Mouse (Mus musculus): Measurements from ENCODE around the gene Ccdc84.
"Not testable (repeated sequence)": the region's sequence is repeated elsewhere in the genome, so short reads cannot be mapped to it uniquely, and the experiment has no call there.

Ccdc84 gene

DNA sequence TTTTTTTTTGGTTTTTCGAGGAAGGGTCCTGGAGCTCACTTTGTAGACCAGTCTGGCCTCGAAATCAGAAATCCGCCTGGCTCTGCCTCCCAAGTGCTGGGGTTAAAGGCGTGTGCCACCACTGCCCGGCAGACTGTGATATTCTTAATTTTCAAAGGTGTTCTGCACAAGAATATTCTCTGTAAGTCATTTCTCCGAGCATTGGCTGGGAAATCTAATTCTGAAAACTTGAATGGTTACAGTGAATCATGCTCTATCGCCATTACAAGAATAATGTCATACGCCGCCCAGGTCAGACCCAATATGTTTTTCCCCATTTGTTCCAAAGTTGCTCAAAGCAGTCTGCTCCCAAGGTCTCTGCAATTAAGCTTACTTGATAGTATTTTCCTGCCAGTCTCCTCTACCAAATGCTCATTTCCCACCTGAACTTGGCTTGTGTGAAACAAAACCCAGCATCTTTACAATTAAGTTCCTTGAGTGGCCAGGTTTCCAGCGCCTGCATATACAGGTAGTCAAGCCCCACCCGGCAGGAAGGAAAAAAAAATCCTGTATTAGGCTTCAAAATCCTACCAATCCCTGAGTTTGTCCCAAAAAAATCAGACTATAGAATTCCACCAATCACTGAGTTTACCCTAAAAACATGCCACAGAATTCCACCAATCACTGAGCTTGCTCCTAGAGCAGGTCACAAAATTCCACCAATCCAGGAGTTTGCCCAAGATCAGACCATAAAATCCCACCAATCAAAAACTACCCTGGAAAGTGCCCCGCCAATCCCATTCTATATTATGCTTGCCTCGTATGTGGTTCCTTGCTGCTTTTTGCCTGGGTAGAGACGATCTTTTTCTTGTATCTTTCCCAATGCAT, at the start of gene Ccdc84:
TSS of gene Ccdc84 (minus strand) at position 51 of the 867 bp plus-strand sequence.
- no peak for DNase-seq (ENCODE audit: low read depth in 2 of 2, low spot score in 2 of 2)

DNA sequence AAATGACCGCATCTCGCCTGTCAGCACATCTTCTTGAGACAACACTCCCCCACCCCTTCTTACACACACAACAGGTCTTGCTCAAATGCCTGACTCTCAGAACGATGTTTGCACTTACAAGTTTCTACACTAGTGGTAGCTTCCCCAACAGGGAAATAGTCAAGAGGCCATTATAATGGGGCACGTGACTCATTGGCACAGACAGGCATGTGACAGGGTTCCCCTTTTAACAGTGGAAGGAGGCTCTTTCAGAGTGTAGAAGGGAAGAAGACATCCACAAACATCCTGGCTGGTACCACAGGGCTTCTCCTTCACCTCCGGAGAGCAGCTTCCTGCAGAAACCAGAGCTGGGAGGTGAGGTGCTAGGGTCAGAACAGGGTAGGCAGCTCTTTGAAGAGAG, 43.6 kb upstream of the Ccdc84 start:
- DNase-seq (ENCODE audit: low read depth in 2 of 2, low spot score in 2 of 2): no peak

DNA sequence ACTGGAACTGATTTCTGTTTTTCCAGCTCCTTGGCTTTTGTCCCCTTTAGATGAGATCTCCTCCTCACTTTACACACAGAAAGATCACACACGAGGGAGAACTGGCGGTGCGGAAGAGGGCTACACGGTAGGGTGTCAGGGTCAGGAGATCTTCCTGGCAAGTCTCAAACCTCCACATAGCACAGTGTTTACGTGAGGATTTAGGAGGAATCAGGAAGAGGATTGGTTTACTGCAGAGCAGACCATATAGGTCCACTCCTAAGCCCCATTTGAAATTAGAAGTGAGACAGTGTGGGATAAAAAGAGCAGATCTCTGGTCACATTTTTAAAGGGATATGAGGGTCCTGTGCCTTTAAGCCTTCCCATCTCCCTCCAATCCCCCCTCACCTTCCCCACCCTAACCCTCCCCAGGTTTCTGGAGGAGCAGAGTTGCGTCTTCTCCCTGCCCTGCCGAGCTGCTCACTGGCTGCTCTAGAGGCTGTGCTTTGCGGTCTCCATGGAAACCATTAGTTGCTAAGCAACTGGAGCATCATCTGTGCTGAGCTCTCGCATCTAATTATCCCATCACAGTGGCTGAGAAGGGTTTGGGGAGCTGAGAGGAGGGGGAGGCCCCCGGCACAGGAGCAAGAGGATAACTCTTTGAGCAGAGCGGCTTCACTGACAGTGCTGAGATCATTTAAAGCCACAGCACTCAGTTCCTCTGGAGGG, 38.8 kb upstream of the Ccdc84 start:
- DNase-seq (ENCODE audit: low read depth in 2 of 2, low spot score in 2 of 2): no peak

DNA sequence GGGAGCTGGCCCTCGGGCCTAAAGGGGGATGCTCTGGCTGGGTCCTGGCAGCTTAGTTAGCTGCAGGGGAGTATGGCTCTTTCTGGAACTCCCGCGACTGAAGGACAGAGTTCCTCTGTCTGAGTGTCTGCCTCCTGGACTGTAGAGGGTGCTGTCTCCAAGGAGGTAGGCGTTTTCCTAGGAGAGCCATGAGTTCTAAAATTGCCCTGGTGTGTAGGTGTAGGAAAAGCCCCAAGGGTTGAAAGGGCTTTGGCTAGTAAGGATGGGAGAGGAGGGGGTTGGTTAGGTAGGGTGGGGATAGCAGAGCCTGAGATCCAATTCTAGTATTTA, 36.5 kb upstream of the Ccdc84 start, which contains the start of gene Upk2:
TSS of gene Upk2 (minus strand) at position 86 of the 330 bp plus-strand sequence.
- no peak for DNase-seq (ENCODE audit: low read depth in 2 of 2, low spot score in 2 of 2)

DNA sequence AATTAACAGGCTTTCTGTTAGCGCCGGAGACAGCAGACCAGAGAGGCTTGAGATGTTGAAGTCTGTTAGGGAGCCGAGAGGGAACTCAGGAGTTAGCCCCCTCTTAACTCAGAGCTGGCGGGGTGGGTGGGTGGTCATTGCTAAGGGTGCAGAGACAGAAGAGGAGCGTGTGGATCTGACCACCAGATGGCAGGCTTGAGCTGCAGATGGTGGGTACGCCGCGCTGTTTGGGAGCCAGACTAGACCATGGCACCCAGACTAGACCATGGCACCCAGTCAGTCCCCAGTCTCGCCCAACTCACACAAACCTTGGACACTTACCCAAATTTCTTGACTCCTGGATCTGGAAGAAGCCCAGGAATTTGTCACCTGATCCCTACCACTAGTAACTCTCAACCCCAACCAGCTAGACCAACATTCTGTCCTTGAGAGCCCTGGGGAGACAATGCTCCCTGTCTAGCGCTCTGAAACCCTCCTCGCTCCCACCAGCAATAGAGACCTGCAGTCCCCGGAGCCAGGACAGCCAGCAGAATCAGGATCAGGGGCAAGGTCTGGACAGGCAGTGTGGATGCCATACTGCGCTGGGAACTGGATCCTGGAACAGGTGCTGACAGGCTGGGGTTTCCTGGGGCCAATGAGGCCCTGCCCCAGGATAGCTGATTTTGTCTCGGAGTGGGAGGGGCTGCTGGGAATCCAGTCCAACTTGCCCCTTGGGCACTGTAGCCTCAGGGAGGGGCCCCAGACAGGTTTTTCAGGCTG, 35.9 kb upstream of the Ccdc84 start:
- peak; percentile 84 to 88 for DNase-seq (ENCODE audit: low read depth in 2 of 2, low spot score in 2 of 2)

DNA sequence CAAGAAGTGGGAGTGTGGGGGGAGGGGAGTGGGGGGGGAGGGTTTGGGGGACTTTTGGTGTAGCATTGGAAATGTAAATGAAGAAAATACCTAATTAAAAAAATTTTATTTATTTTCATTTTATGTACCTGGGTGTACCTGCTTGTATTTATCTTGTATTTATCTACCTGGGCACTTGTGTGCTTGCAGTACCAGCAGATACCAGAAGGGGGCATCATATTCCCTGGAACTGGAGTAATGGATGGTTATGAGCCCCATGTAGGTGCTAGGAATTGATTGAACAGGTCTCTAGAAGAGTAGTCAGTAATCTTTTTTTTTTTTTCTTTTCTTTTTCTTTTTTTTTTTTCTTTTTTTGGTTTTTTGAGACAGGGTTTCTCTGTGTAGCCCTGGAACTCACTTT, 32.0 kb upstream of the Ccdc84 start:
- peak; percentile 30 to 40 for DNase-seq (ENCODE audit: low read depth in 2 of 2, low spot score in 2 of 2)

DNA sequence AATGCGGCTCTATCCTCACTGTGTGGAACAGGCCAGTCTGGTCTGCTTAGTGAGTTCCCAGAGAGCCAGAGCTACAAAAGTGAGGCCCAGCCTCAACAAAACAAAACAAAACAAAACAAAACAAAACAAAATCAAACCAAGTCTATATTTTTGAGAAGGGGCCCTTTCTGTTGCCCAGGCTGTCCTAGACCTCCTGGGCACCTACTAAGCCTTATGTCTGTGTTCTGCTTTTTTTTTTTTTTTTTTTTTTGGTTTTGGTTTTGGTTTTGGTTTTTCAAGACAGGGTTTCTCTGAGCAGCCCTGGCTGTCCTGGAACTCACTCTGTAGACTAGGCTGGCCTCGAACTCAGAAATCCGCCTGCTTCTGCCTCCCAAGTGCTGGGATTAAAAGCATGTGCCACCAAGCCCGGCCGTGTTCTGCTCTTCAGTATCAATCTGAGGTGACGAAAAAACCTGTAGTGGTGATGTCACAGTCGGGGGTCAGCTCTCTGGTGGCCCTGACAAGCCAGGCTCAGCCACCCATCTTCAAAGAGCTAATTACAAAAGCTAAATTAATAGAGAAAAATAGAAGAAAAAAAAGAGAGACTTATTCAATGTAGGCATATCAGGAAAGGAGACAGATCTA, 26.1 kb upstream of the Ccdc84 start:
- DNase-seq (ENCODE audit: low read depth in 2 of 2, low spot score in 2 of 2): not testable (repeated sequence)

DNA sequence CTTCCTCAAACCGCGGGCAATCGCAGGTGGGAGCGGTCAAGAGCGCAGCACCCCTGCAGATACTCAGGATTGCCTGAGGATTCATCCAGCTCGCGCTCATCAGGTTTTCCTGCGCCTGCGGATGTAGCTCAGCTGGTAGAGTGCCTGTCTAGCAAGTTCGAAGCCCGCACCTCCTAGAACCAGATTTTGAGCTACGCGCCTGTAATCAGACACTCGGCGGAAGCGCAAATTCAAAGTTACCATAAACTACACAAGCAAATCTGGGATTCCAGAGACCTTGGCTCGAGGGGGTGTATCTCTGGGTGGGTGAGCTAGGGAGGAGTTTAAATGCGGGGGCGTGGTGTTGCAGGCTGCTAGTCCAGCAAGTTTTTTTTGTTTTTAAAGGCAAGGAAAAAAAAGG, 22.6 kb upstream of the Ccdc84 start, which contains the start of gene Foxr1:
TSS of gene Foxr1 (minus strand) at position 176 of the 400 bp plus-strand sequence.
- no peak for DNase-seq (ENCODE audit: low read depth in 2 of 2, low spot score in 2 of 2)

DNA sequence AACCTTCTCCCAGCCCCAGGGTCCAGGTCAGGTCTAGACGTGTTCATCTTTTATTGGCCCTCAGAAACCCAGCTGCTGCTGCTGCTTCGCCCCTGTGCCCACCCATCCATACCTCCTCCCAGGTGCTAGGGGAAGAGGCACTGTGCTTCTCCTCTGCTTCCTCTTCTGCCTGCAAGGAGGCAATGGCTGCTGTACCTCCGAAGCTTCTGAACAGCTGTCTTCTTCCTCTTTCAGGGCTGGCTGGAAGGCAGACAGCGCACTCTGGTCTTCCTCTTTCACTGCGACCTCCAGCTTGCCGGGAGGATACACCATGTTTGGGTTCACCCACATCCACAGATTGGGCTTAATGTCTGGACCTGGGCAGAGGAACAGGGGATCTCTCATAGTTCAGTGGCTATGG, 17.4 kb upstream of the Ccdc84 start:
- no peak for DNase-seq (ENCODE audit: low read depth in 2 of 2, low spot score in 2 of 2)

DNA sequence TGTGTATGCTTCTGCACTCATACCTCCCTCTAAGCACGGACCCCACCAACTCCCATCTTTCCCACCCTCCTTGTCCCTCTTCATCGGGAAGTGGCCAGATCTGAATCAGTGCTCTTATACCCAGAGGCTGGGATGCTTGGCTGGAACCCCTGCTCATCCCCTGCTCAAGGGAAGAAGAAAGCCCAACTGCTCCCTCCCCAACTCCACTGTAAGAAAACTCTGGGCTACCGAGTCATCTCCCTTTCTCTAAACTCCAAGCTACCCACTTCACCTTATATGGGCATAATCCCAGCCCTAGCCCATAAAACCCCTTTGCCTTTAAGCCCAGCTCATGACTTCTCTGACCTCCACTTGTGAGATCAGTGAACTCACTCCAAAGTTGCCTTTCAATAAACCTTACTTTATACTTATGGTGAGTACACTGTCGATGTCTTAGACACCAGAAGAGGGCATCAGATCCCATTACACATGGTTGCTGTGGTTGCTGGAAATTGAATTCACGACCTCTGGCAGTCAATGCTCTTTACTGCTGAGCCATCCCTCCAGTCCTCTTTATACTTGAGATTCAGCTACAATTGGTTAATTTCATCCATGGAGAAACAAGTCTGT, 14.3 kb upstream of the Ccdc84 start:
- DNase-seq (ENCODE audit: low read depth in 2 of 2, low spot score in 2 of 2): no peak

DNA sequence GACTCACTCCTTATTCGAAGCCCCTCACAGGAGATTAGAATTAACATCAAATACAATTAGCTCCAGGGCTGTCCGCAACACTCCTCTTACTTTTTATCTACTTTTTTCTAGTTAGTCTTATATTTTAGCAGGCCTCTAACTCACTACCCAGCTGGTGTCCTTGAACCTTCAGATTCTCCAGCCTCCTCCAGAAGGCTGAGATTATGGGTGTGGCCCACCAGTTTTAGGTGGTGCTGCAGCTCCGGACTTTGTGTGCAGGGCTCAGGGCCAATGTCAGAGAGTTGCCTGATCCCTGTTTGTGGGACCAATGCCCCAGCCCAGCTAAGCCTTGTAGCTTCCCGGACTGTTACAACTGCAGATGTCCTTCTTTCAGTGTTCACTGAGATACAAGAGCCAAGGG, 5.2 kb upstream of the Ccdc84 start:
- DNase-seq (ENCODE audit: low read depth in 2 of 2, low spot score in 2 of 2): no peak

DNA sequence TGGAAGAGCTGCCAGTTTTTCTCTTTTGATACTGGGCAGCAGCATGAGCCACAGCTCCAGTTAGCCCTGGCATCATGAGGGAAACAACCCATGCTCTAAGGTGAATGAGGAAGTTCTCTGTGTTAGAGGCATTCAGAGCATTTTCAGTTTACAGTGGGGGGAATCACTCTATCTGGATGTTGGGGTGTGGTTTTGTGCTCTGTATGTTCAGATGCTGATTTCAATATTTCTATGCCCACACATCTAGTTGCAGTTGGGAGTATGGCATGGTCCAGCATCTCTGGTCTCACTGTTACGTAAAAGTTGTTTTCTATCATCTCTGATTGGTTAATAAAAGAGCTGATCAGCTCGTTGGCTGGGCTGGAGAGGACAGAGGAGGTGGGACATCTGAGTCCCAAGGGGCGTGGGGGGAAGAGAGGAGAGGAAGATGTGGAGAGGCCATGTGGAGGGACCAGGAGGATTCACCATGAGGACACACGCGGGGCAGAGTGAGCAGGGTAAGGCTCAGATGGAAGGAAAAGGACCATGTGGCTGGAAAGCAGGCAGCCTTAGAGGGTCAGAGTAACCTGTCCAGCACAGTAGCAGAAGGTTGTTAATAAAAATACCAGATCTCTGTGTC, 2.0 kb upstream of the Ccdc84 start:
- DNase-seq (ENCODE audit: low read depth in 2 of 2, low spot score in 2 of 2): no peak

DNA sequence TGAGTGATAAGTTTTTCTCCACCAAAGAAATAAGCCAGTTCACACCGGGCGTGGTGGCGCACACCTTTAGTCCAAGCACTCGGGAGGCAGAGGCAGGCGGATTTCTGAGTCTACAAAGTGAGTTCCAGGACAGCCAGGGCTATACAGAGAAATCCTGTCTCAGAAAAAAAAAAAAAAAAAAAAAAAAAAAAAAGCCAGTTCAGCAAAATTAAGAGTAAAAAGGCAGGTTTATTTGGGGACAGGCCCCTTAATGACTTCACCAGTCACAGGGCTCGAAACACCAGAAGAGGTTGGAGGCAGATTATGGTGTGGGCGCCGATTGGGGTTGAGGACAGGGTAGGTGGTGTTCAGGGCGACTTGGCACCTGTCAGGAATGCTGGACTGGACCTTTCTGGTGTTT, 1.4 kb upstream of the Ccdc84 start:
- DNase-seq (ENCODE audit: low read depth in 2 of 2, low spot score in 2 of 2): not testable (repeated sequence)

DNA sequence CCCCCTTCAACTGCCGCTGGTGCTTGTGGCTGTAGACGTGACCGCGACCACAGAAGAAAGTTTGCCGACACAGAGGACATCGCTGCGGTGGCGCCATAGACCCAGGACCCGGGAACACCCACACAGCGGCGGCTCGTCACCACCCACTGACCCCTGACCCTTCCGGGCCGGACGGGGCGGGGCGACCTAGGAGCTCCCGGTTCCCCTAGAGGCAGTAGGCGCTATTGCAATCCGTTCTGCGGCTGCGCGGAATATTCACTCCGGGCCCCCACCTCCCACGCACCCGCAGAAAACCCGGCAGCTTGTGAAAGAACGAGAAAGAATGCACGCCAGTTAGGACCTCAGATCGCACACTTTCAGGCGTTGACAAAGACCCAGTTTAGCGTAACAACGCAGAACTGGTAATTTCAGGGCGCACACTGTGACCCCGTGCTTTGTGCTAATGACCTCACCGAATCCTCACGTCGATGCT, 441 bp downstream of the Ccdc84 start:
- peak; percentile 85 to 89 for DNase-seq (ENCODE audit: low read depth in 2 of 2, low spot score in 2 of 2)

DNA sequence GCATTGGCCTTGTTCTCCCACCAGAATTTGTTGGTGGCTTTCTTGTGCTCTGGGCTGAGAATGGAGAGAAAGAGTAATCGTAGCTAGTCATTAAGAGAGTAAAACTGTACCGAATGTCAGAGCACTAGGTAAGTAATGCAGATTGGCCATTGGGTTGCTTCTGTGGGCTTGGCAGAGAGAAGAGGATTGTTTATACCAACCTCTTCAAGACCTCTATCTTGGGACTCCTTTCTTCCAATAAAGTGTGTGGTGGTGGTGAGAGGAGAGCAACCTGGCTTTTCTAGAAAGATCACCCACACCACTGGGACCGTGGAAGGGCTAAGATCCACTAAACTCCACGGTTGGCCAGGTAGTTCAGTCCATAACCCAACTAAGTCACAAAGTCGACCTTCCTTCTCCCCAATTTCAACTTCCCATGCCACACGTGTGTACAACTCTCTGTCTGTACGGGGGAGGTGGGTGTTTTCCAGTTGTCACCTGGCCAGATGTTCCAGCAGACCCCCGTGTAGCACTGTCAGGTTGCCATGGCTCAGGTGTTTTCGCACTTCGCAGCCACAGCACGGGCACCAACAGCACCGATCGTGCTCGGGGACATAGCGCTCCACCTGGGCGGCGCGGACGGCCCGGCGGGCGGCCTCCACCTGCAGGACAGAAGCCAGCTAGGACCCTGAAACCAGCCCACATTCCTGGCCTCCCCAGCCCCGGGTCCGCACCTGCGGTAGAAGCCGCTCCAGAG, 1.0 kb downstream of the Ccdc84 start:
- no peak for DNase-seq (ENCODE audit: low read depth in 2 of 2, low spot score in 2 of 2)

DNA sequence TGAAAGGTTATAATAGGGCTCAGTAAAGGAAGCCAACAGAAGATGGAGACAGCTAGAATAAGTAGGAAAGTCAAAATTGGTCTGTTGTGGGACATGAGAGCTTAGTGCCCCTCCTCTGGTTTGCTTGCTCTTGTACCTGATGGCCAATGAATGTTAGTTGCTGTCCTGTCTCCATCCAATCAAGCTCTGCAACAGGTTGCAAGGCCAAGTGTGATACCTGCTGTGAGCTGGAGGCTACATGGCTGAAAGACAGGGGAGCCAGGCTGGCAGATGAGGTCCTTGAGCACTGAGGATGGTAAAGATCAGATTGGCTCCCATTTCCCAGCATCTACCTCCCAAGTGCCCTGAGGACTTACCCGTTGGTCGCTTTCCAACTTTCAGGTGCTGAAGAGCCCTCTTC, 5.6 kb downstream of the Ccdc84 start:
- DNase-seq (ENCODE audit: low read depth in 2 of 2, low spot score in 2 of 2): no peak

DNA sequence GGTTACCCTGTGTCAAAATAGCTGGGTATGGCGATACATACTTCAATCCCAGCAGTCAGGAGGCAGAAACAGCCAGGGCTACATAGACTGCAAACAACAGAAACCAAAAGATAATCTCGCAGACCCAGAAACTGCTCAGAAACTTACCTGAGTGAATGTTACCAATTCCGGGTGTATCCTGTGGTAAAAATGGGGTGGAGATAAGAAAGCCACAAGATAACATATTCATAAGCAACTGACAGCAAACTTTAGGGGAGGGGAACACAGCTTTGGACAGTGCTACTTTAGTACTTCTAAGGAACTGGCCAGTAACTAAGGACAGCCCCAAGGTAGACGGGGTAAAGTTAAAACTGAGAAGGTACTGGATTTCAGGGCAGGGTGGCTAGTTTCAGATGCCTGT, 6.1 kb downstream of the Ccdc84 start:
- no peak for DNase-seq (ENCODE audit: low read depth in 2 of 2, low spot score in 2 of 2)

DNA sequence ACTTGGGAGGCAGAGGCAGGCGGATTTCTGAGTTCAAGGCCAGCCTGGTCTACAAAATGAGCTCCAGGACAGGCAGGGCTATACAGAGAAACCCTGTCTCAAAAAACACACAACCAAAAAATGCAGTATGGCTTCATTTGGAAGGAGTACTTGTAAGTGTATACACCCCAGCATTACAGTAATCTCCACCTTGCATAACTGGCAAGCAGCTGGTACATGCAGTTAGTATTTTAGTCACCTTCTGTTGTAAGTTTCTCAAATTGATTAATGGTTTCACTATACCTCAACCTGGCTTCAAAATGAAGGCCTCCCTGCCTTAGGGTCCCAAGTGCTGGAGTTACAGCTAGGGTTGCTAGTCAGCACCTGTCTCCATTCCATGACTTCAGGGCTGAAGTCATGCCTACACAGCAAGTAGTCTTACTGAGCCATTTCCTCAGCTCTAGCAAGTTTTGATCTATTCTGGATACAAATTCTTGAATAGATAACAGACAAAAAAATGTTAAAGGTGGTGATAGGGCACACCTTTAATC, 6.7 kb downstream of the Ccdc84 start:
- no peak for DNase-seq (ENCODE audit: low read depth in 2 of 2, low spot score in 2 of 2)

DNA sequence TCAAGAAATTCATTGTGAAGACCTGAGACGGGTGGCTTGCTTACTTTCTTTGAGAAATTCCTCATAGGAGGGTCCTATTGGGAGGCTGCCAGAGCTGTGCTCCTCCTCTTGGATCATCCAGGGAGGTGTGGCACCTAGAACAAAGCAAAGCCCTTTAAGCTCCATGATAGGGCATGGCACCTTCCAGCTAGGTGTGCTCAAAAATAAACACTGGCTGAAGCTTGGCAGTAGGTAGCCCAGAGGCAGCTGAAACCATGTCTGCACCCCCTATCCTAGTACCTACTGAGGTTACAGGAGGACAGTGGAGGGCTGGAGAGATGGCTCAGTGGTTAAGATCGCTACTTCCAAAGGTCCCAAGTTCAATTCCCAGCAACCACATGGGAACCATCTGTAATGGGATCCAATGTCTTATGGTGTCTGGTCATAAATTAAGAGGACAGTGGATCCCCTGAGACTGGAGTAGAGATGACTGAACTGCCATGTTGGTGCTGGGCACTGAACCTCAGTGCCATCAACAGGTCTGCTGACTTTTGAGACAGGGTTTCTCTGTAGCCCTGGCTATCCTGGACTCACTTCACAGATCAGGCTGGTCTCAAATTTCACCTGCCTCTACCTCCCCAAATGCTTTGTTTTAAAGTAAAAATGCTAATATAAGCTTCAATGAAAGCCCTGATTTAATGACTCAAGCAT, 7.6 kb downstream of the Ccdc84 start:
- DNase-seq (ENCODE audit: low read depth in 2 of 2, low spot score in 2 of 2): no peak

Data from CD8-positive naive resting alpha-beta T cell, adult 2 months (primary cell).